Mouse (Mus musculus): Measurements from ENCODE around the gene Cox14.

Cox14 gene

DNA sequence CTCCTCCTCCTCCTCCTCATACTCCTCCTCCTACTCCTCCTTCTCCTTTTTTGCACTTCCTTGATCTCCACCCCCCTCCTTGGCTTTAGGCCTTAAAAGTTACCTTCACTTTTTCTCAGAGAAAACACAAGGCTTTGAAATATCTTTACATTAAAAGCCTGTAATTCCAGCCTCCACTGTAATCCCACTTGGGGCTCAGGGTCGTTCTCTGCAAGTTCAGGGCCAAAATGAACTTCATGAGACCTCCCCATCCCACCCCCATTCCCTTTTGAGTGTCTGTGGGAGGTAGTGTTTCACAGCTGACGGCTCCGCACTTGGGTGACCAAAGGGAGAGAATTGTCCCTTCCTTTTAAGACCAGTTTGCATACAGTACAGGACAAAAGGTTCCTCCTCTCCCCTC lies 47.5 kb downstream of the Cox14 start:
- Histone ChIP-seq H3K36me3 (ENCODE audit: insufficient read depth, low read length) (peaks cover 4% of the 10 kb centered on the region), H3K9me3 (ENCODE audit: low read length) (no peaks in the 10 kb centered on the region), H3K4me3 (replicated peaks; ENCODE audit: low read length) (peak overlapping the region; percentile 88), H3K27me3 (ENCODE audit: insufficient read depth, low read length) (no peaks in the 10 kb centered on the region), H3K4me1 (replicated peaks; ENCODE audit: low read depth, low read length) (peaks cover 18% of the 10 kb centered on the region)
- TF ChIP-seq NANOG (IDR thresholded peaks at IDR 0.05; ENCODE audit: borderline replicate concordance, low read length) (no peak), POU5F1 (IDR thresholded peaks at IDR 0.05; ENCODE audit: borderline replicate concordance, low read length) (no peak), CTCF (conservative IDR thresholded peaks at IDR 0.05; ENCODE audit: low read length) (no peak)
